In the genomic region with DNA sequence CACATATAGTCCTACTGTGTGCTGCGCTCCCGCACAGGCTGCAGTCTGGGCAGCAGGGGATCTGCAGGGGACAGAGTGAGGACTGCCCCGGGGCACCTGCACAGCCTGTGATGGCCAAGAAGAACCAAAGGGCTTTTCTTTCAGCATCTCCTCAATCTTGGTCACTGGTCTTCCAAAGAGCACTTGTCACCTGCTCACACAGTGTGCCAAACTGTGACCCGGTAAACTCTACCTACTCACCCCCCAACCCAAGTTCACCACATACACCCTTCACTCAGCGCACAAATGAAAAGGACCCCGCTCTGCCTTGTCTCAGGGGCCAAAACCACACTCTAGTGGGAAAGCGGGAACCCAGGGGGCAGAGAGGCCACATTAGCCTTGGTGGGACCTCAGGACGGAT, we compare ENCODE assay signal across 8 mouse cellular contexts. TPM values are rescaled to one million over a fixed set of nuclear protein-coding genes. Genes with fewer than 3 reads are reported as not detected.
A peak's percentile ranks its signal among the peaks of the same experiment; 100 is the strongest.
DNase-seq lines count a peak whose midpoint lies in the region; ATAC-seq and TF ChIP-seq lines count a peak whose summit lies in the region.

No protein-coding gene starts in this region.

- no peak for ATAC-seq in forebrain, embryonic 12.5 days (ENCODE audit: low FRiP score)
- no peak for ATAC-seq in limb, embryonic 12.5 days (ENCODE audit: insufficient number of reproducible peaks, insufficient read depth, low FRiP score, low TSS enrichment, low read depth)
- ATAC-seq in neural tube, embryonic 15.5 days (ENCODE audit: low FRiP score) = no peak

- H3K4me2 ChIP-seq in forebrain, embryonic 12.5 days = peak overlapping the region; percentile 99
- peak overlapping the region; percentile 100 for H3K4me2 ChIP-seq in limb, embryonic 12.5 days
- H3K4me2 ChIP-seq in neural tube, embryonic 15.5 days = peak overlapping the region; percentile 85

- WGBS in liver, adult 2 months = 86% methylated on average over 8 of the region's 8 CpGs
- 61% methylated on average over 8 of the region's 8 CpGs for WGBS in forebrain, embryonic 12.5 days
- WGBS in limb, embryonic 12.5 days = 90% methylated on average over 8 of the region's 8 CpGs
- WGBS in neural tube, embryonic 15.5 days = 68% methylated on average over 8 of the region's 8 CpGs

- no peak for DNase-seq in liver, adult 2 months (ENCODE audit: extremely low read depth, low read depth, low spot score)
- DNase-seq in liver = no peak
- DNase-seq in B cell, adult 2 months = no peak
- no peak for DNase-seq in kidney, postnatal 14 days
- DNase-seq in adrenal gland, postnatal 14 days = no peak

- no peak overlapping the region for H3K27ac ChIP-seq in liver, adult 2 months (replicated peaks; ENCODE audit: insufficient read depth, low read depth, low read length)
- H3K27ac ChIP-seq in forebrain, embryonic 12.5 days = peak overlapping the region; percentile 100
- H3K27ac ChIP-seq in limb, embryonic 12.5 days = peak overlapping the region; percentile 94
- peak overlapping the region; percentile 89 for H3K27ac ChIP-seq in neural tube, embryonic 15.5 days (replicated peaks)

- H3K36me3 ChIP-seq in liver, adult 2 months (ENCODE audit: control insufficient read depth, insufficient read depth, low read length) = no peaks in the 10 kb centered on the region
- peaks cover 13% of the 10 kb centered on the region; the same call in 1 of the 2 replicates for H3K36me3 ChIP-seq in forebrain, embryonic 12.5 days (replicated peaks)
- H3K36me3 ChIP-seq in limb, embryonic 12.5 days = peaks cover 24% of the 10 kb centered on the region
- H3K36me3 ChIP-seq in neural tube, embryonic 15.5 days = no peaks in the 10 kb centered on the region

- no peak for TF ChIP-seq CTCF in liver, adult 2 months (IDR thresholded peaks at IDR 0.05; ENCODE audit: low read depth, low read length)

- peaks cover 16% of the 10 kb centered on the region; the same call in 1 of the 2 replicates for H3K4me1 ChIP-seq in liver, adult 2 months (ENCODE audit: control insufficient read depth, insufficient read depth, low read length)
- peaks cover 91% of the 10 kb centered on the region for H3K4me1 ChIP-seq in forebrain, embryonic 12.5 days
- H3K4me1 ChIP-seq in limb, embryonic 12.5 days (replicated peaks) = peaks cover 77% of the 10 kb centered on the region
- H3K4me1 ChIP-seq in neural tube, embryonic 15.5 days = peaks cover 93% of the 10 kb centered on the region

- no peak overlapping the region for H3K4me3 ChIP-seq in liver, adult 2 months (ENCODE audit: insufficient read depth, low read depth, low read length)
- peak overlapping the region; percentile 94 for H3K4me3 ChIP-seq in forebrain, embryonic 12.5 days (replicated peaks)
- H3K4me3 ChIP-seq in limb, embryonic 12.5 days (replicated peaks) = no peak overlapping the region
- peak overlapping the region; percentile 85 for H3K4me3 ChIP-seq in neural tube, embryonic 15.5 days (replicated peaks)

- H3K79me2 ChIP-seq in liver, adult 2 months (ENCODE audit: control insufficient read depth, insufficient read depth, low read length) = peaks cover 57% of the 10 kb centered on the region

- H3K27me3 ChIP-seq in liver, adult 2 months (ENCODE audit: control insufficient read depth, insufficient read depth, low read length) = no peaks in the 10 kb centered on the region
- no peaks in the 10 kb centered on the region for H3K27me3 ChIP-seq in forebrain, embryonic 12.5 days
- no peaks in the 10 kb centered on the region for H3K27me3 ChIP-seq in limb, embryonic 12.5 days
- no peaks in the 10 kb centered on the region for H3K27me3 ChIP-seq in neural tube, embryonic 15.5 days (replicated peaks)

- no peaks in the 10 kb centered on the region for H3K9me3 ChIP-seq in forebrain, embryonic 12.5 days
- no peaks in the 10 kb centered on the region for H3K9me3 ChIP-seq in limb, embryonic 12.5 days
- H3K9me3 ChIP-seq in neural tube, embryonic 15.5 days (replicated peaks) = no peaks in the 10 kb centered on the region

- TF ChIP-seq POLR2A in liver, adult 2 months (IDR thresholded peaks at IDR 0.05; ENCODE audit: extremely low read depth, insufficient read depth, low read length) = no peak

- 0 out of 2 replicates have a peak overlapping the region, but pooled peaks have one; percentile 10 for H3K9ac ChIP-seq in liver, adult 2 months (ENCODE audit: low read depth, low read length)
- peak overlapping the region; percentile 94 for H3K9ac ChIP-seq in forebrain, embryonic 12.5 days
- H3K9ac ChIP-seq in limb, embryonic 12.5 days (replicated peaks) = no peak overlapping the region
- no peak overlapping the region; the same call in 1 of the 2 replicates for H3K9ac ChIP-seq in neural tube, embryonic 15.5 days (replicated peaks)

RNA-seq across cellular contexts. Expression of gene Gnai2, which starts 3.3 kb away (rescaled TPM):
- total RNA-seq in liver, adult 2 months (2014; rRNA removed) = 31.6 and 44.8 TPM in 2 replicates
- polyA plus RNA-seq in liver, adult 2 months (2012; rRNA removed) = 117 and 122 TPM in 2 replicates
- polyA plus RNA-seq in forebrain, embryonic 12.5 days (2016; fragmentation: Nextera tagmentation; extraction: Ambion mirVana) = 570 and 587 TPM in 2 replicates
- polyA plus RNA-seq in limb, embryonic 12.5 days (2016; fragmentation: Nextera tagmentation; extraction: Ambion mirVana) = 400 and 416 TPM in 2 replicates
- polyA plus RNA-seq in neural tube, embryonic 15.5 days (2015; fragmentation: Nextera tagmentation; extraction: Ambion mirVana) = 262 and 325 TPM in 2 replicates
- total RNA-seq in adrenal gland, postnatal 14 days (2021) = 249 and 284 TPM in 2 replicates

RNA-seq across cellular contexts. Expression of gene Sema3b, which starts 22.8 kb away (rescaled TPM):
- 0.13 and 0.37 TPM in 2 replicates for total RNA-seq in liver, adult 2 months (2014; rRNA removed)
- 0.68 and 0.83 TPM in 2 replicates for polyA plus RNA-seq in liver, adult 2 months (2012; rRNA removed)
- 1.7 and 2.6 TPM in 2 replicates for polyA plus RNA-seq in forebrain, embryonic 12.5 days (2016; fragmentation: Nextera tagmentation; extraction: Ambion mirVana)
- 8.1 and 9.1 TPM in 2 replicates for polyA plus RNA-seq in limb, embryonic 12.5 days (2016; fragmentation: Nextera tagmentation; extraction: Ambion mirVana)
- 6.6 and 9.7 TPM in 2 replicates for polyA plus RNA-seq in neural tube, embryonic 15.5 days (2015; fragmentation: Nextera tagmentation; extraction: Ambion mirVana)
- total RNA-seq in adrenal gland, postnatal 14 days (2021) = 8.3 and 8.7 TPM in 2 replicates

RNA-seq across cellular contexts. Expression of gene Slc38a3, which starts 37.5 kb away (rescaled TPM):
- total RNA-seq in liver, adult 2 months (2014; rRNA removed) = 982 and 1,378 TPM in 2 replicates
- polyA plus RNA-seq in liver, adult 2 months (2012; rRNA removed) = 3,567 and 4,585 TPM in 2 replicates
- 8.5 and 10.6 TPM in 2 replicates for polyA plus RNA-seq in forebrain, embryonic 12.5 days (2016; fragmentation: Nextera tagmentation; extraction: Ambion mirVana)
- polyA plus RNA-seq in limb, embryonic 12.5 days (2016; fragmentation: Nextera tagmentation; extraction: Ambion mirVana) = 3.5 and 5.0 TPM in 2 replicates
- polyA plus RNA-seq in neural tube, embryonic 15.5 days (2015; fragmentation: Nextera tagmentation; extraction: Ambion mirVana) = 35.1 and 35.4 TPM in 2 replicates
- total RNA-seq in adrenal gland, postnatal 14 days (2021) = 4.9 and 85.2 TPM in 2 replicates

RNA-seq across cellular contexts. Expression of gene Ifrd2, which starts 44.4 kb away (rescaled TPM):
- total RNA-seq in liver, adult 2 months (2014; rRNA removed) = 21.5 and 32.2 TPM in 2 replicates
- 54.6 and 56.2 TPM in 2 replicates for polyA plus RNA-seq in liver, adult 2 months (2012; rRNA removed)
- polyA plus RNA-seq in forebrain, embryonic 12.5 days (2016; fragmentation: Nextera tagmentation; extraction: Ambion mirVana) = 22.1 and 26.3 TPM in 2 replicates
- polyA plus RNA-seq in limb, embryonic 12.5 days (2016; fragmentation: Nextera tagmentation; extraction: Ambion mirVana) = 38.5 and 40.2 TPM in 2 replicates
- polyA plus RNA-seq in neural tube, embryonic 15.5 days (2015; fragmentation: Nextera tagmentation; extraction: Ambion mirVana) = 14.4 and 25.2 TPM in 2 replicates
- total RNA-seq in adrenal gland, postnatal 14 days (2021) = 42.1 and 43.1 TPM in 2 replicates

RNA-seq across cellular contexts. Expression of gene Gnat1, which starts 47.7 kb away (rescaled TPM):
- total RNA-seq in liver, adult 2 months (2014; rRNA removed) = 3.2 and 6.3 TPM in 2 replicates
- polyA plus RNA-seq in liver, adult 2 months (2012; rRNA removed) = 5.5 and 7.1 TPM in 2 replicates
- 1.7 and 2.1 TPM in 2 replicates for polyA plus RNA-seq in forebrain, embryonic 12.5 days (2016; fragmentation: Nextera tagmentation; extraction: Ambion mirVana)
- polyA plus RNA-seq in limb, embryonic 12.5 days (2016; fragmentation: Nextera tagmentation; extraction: Ambion mirVana) = 2.1 and 2.2 TPM in 2 replicates
- 2.5 and 2.9 TPM in 2 replicates for polyA plus RNA-seq in neural tube, embryonic 15.5 days (2015; fragmentation: Nextera tagmentation; extraction: Ambion mirVana)
- total RNA-seq in adrenal gland, postnatal 14 days (2021) = 0.34 and 0.41 TPM in 2 replicates

Comparison
In these comparisons a context has a peak if more than half of its experiments do, and no peak if none do; other contexts are left out.
1. H3K4me3 ChIP-seq: peak in forebrain, embryonic 12.5 days (single experiment) and neural tube, embryonic 15.5 days (single experiment); none in liver, adult 2 months (single experiment) and limb, embryonic 12.5 days (single experiment).
2. H3K9ac ChIP-seq: peak in liver, adult 2 months (single experiment) and forebrain, embryonic 12.5 days (single experiment); none in limb, embryonic 12.5 days (single experiment) and neural tube, embryonic 15.5 days (single experiment).
3. RNA of gene Slc38a3, which starts 37.5 kb away (polyA plus RNA-seq): 3,567 to 4,585 TPM in liver, adult 2 months; 35.1 to 35.4 TPM in neural tube, embryonic 15.5 days, 8.5 to 10.6 TPM in forebrain, embryonic 12.5 days and 3.5 to 5.0 TPM in limb, embryonic 12.5 days; every median in the first group is over 10 times any median in the second.
4. Peak in every context shown above with its lines, with median percentiles within 50 percentile points of each other: H3K4me2 ChIP-seq.